Mouse (Mus musculus) heart, adult 18-20 months (tissue): Measurements from ENCODE around the gene BC024063. TPM values are rescaled to one million over a fixed set of nuclear protein-coding genes. Genes with fewer than 3 reads are reported as not detected.
"Not testable (repeated sequence)": the region's sequence is repeated elsewhere in the genome, so short reads cannot be mapped to it uniquely, and the experiment has no call there.

ENCODE experiments used
- DNase-seq, 2 experiments: peaks; one replicate each; pipeline ENCODE4 v3.0.0; 2021 to 2022; ENCODE audit warnings: mixed read lengths in 1 of 2
- long read RNA-seq, 2 experiments: library from polyadenylated mRNA; stranded (forward); transcript quantifications; one replicate each; pipeline ENCODE4 v2.0.0; 2021
- total RNA-seq, 2 experiments: library from RNA; stranded (reverse); gene quantifications; 2 replicates each; pipeline ENCODE4 v1.2.3; 2021

BC024063 gene
- 1 to 10 TPM; 2.2 to 3.0 TPM for total RNA-seq
- long read RNA-seq, experiment 1, partial matches to known transcripts = 1 of 2 reads
- long read RNA-seq, experiment 1, other reads (novel, unspliced or antisense) = 0 of 2 reads
- long read RNA-seq, experiment 2, partial matches to known transcripts = 1 of 1 reads
- long read RNA-seq, experiment 2, other reads (novel, unspliced or antisense) = 0 of 1 reads

DNA sequence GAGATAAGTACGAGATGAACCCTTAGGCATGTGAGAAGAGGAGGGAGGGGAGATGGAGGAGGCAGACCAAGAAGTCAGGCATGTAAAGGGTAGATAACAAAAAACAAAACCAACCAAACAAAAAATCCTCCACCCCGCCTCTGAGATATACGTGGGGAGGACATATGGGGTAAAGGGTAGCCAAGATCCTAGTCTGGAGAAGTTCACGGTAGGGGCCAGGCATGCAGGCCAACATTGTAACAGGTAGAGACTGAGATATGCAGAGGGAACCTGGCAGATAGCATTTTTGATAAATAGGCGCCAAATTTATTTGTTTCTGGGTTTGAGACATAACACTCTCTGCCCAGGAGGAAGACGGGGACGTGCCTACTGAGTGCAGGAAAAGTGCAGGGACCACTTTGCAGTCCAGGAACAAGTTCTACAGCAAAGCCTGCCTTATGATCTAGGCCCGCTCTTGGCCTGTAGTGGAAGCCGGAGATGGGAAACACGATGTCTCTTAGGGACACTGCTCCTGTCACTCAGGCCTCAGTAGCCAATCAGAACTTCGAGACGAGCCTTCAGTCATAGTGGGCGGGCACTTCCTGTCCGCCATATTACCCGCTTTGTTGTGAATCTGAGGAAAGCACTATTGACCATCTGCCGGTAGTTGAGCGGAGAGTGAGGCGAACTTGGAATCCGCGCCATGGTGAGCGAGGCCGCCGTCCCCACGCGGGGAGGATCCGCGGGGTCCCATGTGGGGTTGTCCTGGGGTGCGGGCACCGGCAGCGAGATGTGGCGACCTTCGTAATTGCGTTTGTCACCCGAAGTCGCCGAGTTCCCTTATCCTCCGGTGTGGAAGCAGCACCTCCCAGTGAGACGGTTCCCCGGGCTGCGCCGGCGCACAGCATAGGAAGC is at the start of gene BC024063:
BC024063 (plus strand) TSS at position 626 of the 894 bp plus-strand sequence.
- DNase-seq = peak; percentile 73 to 75

DNA sequence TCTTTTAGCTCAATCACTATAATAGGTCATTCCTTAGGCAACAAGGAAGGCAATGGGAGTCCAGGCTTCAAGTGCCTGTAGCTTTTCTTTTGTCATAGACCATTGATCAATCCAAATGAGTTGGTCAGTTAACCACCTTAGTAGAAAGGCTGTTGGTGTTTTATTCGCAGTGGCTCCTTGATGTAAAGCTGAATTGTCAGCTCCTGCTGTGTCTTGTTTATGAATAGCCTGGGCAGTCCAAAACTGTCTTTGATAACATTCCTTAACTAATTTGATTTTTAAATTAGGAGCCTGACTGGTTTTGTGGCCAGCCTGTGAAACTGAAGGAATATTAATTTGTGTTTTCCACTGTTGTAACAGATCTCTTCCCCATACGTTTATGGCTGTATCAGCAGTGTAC is 41.0 kb upstream of the BC024063 start:
- DNase-seq = no peak

DNA sequence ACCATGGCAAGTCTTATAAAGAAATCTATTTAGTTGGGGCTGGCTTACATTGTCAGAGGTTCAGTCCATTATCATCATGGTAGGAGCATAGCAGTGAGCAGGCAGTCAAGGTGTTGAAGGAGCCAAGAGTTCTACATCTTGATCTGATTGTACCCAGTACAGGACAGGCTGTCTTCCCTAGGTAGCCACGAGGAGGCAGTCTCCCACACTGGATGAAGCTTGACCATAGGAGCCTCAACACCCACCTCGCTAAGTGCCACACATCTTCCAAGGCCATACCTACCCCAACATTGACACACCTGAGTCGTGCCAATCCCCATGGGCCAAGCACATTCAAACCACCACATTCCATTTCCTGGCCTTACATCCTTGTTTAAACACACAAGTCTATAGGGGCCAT is 36.5 kb upstream of the BC024063 start:
- DNase-seq = no peak

DNA sequence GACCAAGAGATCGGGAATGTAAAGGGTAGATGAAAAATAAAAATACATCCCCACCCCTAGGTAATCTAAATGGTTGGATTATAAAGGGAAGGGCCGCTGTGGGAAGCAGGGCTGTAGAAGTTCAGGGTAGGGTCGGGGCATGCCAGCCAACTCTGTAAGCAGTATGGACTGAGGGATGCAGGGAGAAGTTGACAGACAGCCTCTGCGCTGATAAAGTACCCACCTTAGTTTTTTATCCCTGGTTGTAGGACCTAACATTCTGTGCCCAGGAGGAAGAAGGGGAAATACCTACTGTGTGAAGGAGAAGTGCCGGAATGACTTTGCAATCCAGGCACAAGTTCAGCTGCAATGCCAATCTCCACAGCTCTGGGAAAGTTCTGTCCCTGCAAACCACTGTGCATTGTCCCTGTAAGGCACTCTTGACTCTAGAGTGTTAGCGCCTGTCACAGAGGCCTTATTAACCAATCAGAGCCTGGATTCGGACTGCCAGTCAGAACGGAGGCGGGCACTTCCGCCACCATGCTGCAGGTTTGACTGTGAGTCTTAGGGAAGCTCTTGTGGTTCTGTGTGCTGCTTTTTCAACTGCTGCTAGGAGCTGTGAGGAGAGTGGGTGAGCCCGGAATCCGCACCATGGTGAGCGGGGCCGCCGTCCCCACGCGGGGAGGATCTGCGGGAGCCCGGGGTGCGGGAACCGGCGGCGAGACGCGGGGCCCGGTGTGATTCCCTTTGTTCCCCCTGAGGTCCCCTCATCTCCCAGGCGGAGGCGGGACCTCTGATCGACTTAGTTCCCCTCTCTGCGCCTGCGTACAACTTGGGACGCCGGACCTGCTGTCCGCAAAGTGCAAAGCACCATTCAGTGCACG is 35.3 kb upstream of the BC024063 start, which contains the start of gene Zfp873:
Zfp873 (plus strand) TSS at position 527 of the 863 bp plus-strand sequence.
- peak; percentile 92 to 95 for DNase-seq

DNA sequence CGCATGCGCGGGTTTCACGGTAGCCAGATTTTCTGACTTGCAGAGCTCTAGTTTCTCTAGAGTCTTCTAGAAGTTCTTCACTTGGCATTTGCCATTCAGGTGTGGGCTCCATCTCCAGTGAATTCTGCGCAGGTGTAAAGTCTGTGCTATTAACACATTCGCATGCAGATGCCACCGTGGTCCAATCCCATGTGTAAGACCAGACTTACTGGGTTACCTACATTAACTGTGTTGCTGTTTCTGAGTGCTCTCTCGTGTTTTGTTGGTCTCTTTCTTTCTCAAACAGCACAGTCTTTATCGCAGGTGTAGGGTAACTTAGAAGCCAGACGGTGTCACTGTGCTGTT is 34.7 kb upstream of the BC024063 start:
- DNase-seq = not testable (repeated sequence)

DNA sequence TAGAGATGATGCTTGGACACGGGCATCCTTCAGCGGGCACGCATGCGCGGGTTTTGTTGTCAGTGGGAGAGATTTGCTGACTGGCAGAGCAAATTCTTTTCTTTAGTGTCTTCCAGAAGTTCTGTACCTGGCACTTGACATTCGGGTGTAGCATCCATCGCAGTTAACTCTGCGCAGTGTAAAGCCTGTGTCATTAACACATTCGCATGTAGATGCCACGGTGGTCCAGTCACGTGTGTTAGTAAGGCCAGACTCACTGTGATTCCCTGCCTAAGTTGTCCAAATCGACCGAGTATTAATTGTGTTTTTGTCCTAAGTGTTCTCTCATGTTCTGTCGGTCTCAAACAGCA is 444 bp downstream of the BC024063 start:
- not testable (repeated sequence) for DNase-seq

DNA sequence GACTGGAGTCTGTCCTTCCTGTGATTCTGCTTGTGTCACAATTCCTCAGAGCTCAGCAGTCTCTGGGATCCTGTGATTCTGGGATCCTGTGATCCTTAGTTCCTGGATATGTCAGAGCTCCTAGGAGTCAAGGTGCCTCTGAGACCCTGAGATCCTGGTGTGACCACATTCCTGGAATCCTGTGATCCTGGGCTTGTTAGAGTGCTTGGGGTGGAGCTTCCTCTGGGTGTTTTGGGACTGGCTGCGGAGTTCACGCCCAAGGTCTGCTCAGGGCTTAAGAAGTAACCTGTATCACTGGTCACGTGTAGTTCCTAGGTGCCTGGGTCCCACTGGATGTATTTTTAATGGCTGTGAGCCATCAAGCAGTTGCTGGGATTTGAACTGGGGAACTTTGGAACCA is 34.1 kb downstream of the BC024063 start:
- no peak for DNase-seq

DNA sequence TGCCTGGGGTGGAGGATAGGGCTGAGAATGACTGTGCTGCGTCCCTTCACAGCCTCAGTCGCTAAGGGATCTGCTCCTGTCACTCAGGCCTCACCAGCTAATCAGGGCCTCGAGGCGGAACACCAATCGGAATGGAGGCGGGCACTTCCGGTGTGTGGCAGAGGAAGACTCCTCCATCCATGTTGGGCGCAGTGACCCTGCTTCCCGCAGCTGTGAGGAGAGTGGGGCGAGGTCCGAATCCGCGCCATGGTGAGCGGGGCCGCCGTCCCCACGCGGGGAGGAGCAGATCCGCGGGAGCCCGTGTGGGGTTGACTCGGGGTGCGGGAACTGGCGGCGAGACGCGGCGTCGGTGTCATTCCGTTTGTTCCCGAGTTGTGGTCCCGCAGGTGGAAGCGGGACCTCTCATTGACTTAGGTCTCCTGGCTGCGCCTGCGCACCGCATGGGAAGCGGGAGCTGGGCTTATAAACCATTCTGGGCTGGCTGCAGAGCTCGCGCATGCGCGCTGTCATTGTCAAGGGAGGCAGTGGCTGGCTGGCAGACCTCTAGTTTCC is 44.8 kb downstream of the BC024063 start, which contains the start of gene AU041133:
AU041133 (plus strand) TSS at position 164 of the 552 bp plus-strand sequence.
- DNase-seq = peak; percentile 84 to 92

DNA sequence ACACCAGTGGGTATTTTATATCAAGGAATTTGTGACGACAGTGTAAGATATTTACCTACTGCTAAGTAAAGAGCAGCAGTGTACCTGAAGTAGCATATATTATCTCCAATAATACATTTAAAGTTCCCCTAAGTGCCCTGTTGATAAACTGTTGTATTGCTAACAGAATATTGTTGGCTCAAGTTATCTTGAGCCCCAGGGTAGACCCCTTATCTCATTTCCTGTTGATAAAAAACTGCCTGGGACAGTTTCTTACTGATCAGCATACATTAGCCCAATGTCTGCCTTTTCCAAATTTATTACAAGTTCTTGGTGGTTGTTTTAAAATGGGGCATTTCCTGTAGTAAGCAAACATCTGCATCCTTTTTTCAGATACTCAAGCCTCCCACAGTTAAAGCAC is 62.1 kb downstream of the BC024063 start:
- no peak for DNase-seq

DNA sequence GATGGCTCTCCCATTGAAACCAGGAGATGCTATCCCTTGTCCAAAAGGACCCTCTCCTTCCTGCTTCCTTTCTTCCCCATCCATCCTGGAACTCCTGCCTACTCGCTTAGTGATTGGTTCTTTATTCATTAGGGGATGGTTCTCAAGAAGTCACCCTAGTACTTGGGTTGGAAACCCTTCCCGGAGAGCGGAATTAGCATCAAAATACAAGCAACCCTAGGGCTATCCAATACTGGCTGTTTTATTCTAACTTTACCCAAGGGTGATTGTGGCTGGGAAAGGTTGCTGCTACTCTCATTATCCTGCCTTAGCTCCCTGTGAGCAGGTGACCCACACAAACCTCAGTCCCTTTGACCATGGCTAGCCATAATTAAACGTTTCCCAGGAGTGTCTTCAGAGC is 64.4 kb downstream of the BC024063 start:
- no peak for DNase-seq

Other genes starting within 250 kb of the BC024063 start
- gene Gm32687, start 219.4 kb upstream of the BC024063 start, total RNA-seq = 1 to 10 TPM in 1 of 2 experiments, under 1 TPM in 1; 0.67 to 2.1 TPM
- 1 to 10 TPM in 1 of 2 experiments, under 1 TPM in 1; 0.74 to 1.0 TPM for gene Zfp781, start 152.9 kb upstream of the BC024063 start, total RNA-seq
- gene Zfp873, start 35.2 kb upstream of the BC024063 start, total RNA-seq = 1 to 10 TPM; 4.6 to 4.8 TPM
- gene AU041133, start 44.7 kb downstream of the BC024063 start, total RNA-seq = 1 to 10 TPM; 2.0 to 2.7 TPM
- 1 to 10 TPM; 5.2 to 6.5 TPM for gene Zfp938, start 157.9 kb downstream of the BC024063 start, total RNA-seq
- gene 4932415D10Rik, start 233.2 kb downstream of the BC024063 start, total RNA-seq = not detected